Mouse (Mus musculus) CH12.LX (cell line): ENCODE results near the gene Pakap. TPM values are rescaled to one million over a fixed set of nuclear protein-coding genes. Genes with fewer than 3 reads are reported as not detected.

Source experiments
- DNase-seq: peaks from one replicate; pipeline ENCODE4 v3.0.0-alpha.2; 2013; ENCODE audit errors: extremely low read depth
- H3K27ac ChIP-seq: 2 replicates; pipeline ENCODE4 v1.5.1; 2012; ENCODE audit warnings: low read depth, mild to moderate bottlenecking, control low read depth, moderate library complexity; ENCODE audit not compliant: insufficient read depth
- H3K27me3 ChIP-seq: replicated peaks from 2 replicates; pipeline ENCODE3; 2012; ENCODE audit warnings: inconsistent platforms
- H3K36me3 ChIP-seq, 2 experiments: replicated peaks in 1 of 2; 2 replicates each; pipeline versions ENCODE3 to v1.6.1; 2012; ENCODE audit warnings: inconsistent platforms in 1 of 2, low read length in 1 of 2, mild to moderate bottlenecking in 1 of 2, mixed read lengths in 1 of 2, moderate library complexity in 1 of 2; ENCODE audit not compliant: control insufficient read depth in 1 of 2, insufficient read depth in 1 of 2
- H3K4me1 ChIP-seq, 2 experiments: 2 replicates each; pipeline ENCODE4 v1.6.1; 2012; ENCODE audit warnings: inconsistent platforms in 1 of 2, moderate library complexity in 1 of 2; ENCODE audit not compliant: insufficient read depth in 2 of 2, control insufficient read depth in 1 of 2
- H3K4me2 ChIP-seq: 2 replicates; pipeline ENCODE4 v1.6.1; 2012; ENCODE audit warnings: low read depth, mild to moderate bottlenecking, control low read depth; ENCODE audit not compliant: poor library complexity, insufficient read depth, severe bottlenecking
- H3K4me3 ChIP-seq, 3 experiments: fragments of 150-350 bp in 1 of 3; sonication (generic) in 1 of 3; replicated peaks in 1 of 3; 2 replicates each; pipeline versions ENCODE3 to v1.5.1; 2011 to 2012; ENCODE audit warnings: low read depth in 2 of 3, low read length in 2 of 3, mild to moderate bottlenecking in 2 of 3, moderate library complexity in 2 of 3, control low read depth in 1 of 3, improper control_type of control experiment in 1 of 3, inconsistent platforms in 1 of 3, mixed read lengths in 1 of 3; ENCODE audit not compliant: poor library complexity in 1 of 3
- H3K79me2 ChIP-seq: replicated peaks from 2 replicates; pipeline ENCODE4 v1.6.1; 2012; ENCODE audit warnings: mild to moderate bottlenecking, moderate library complexity; ENCODE audit not compliant: control insufficient read depth, poor library complexity, insufficient read depth, severe bottlenecking; ENCODE audit errors: extremely low read depth
- H3K9ac ChIP-seq: 2 replicates; pipeline ENCODE4 v1.6.1; 2012; ENCODE audit warnings: low read depth, mild to moderate bottlenecking, control low read depth, moderate library complexity; ENCODE audit not compliant: insufficient read depth
- H3K9me3 ChIP-seq: replicated peaks from 2 replicates; pipeline ENCODE3; 2012; ENCODE audit warnings: low read length, inconsistent platforms, mixed read lengths
- BHLHE40 ChIP-seq: IDR thresholded peaks from 2 replicates; pipeline ENCODE4 v1.6.1; 2011; ENCODE audit warnings: mild to moderate bottlenecking, low read depth, low read length, improper control_type of control experiment
- CTCF ChIP-seq, 2 experiments: IDR thresholded peaks in 1 of 2; conservative IDR thresholded peaks in 1 of 2; 2 replicates each; pipeline ENCODE4 v1.5.1; 2011 to 2012; ENCODE audit warnings: low read depth in 2 of 2, low read length in 2 of 2, improper control_type of control experiment in 1 of 2, inconsistent platforms in 1 of 2, mild to moderate bottlenecking in 1 of 2, moderate library complexity in 1 of 2
- E2F4 ChIP-seq: IDR thresholded peaks from 2 replicates; pipeline ENCODE4 v1.6.1; 2011; ENCODE audit warnings: low read depth, low read length, improper control_type of control experiment; ENCODE audit not compliant: insufficient replicate concordance
- ELF1 ChIP-seq: IDR thresholded peaks from 2 replicates; pipeline ENCODE4 v1.6.1; 2014; ENCODE audit warnings: low read depth, mild to moderate bottlenecking, inconsistent platforms, low read length, improper control_type of control experiment
- EP300 ChIP-seq: IDR thresholded peaks from 2 replicates; pipeline ENCODE4 v1.6.1; 2011; ENCODE audit warnings: low read length, improper control_type of control experiment
- GABPA ChIP-seq: IDR thresholded peaks from 2 replicates; pipeline ENCODE4 v1.6.1; 2012; ENCODE audit warnings: low read depth, low read length, improper control_type of control experiment, inconsistent platforms; ENCODE audit not compliant: insufficient replicate concordance
- IRF4 ChIP-seq: IDR thresholded peaks from 2 replicates; pipeline ENCODE4 v1.6.1; 2014; ENCODE audit warnings: low read depth, mild to moderate bottlenecking, inconsistent platforms, low read length, improper control_type of control experiment
- JUN ChIP-seq: IDR thresholded peaks from 2 replicates; pipeline ENCODE4 v1.6.1; 2011; ENCODE audit warnings: low read depth, mild to moderate bottlenecking, low read length, improper control_type of control experiment, moderate library complexity; ENCODE audit not compliant: insufficient read depth
- JUND ChIP-seq: conservative IDR thresholded peaks from 2 replicates; pipeline ENCODE4 v1.6.1; 2011; ENCODE audit warnings: low read depth, low read length, improper control_type of control experiment
- MAZ ChIP-seq: IDR thresholded peaks from 2 replicates; pipeline ENCODE4 v1.6.1; 2012; ENCODE audit warnings: low read depth, mild to moderate bottlenecking, inconsistent platforms, low read length, improper control_type of control experiment, moderate library complexity
- MEF2A ChIP-seq: IDR thresholded peaks from 2 replicates; pipeline ENCODE4 v1.6.1; 2014; ENCODE audit warnings: low read depth, mild to moderate bottlenecking, inconsistent platforms, low read length, improper control_type of control experiment, borderline replicate concordance
- NELFE ChIP-seq: IDR thresholded peaks from 2 replicates; pipeline ENCODE4 v1.6.1; 2011; ENCODE audit warnings: low read depth, low read length, improper control_type of control experiment
- NRF1 ChIP-seq: IDR thresholded peaks from 2 replicates; pipeline ENCODE4 v1.6.1; 2014; ENCODE audit warnings: low read depth, mild to moderate bottlenecking, inconsistent platforms, low read length, improper control_type of control experiment, moderate library complexity
- POLR2A ChIP-seq: IDR thresholded peaks from 2 replicates; pipeline ENCODE4 v1.6.1; 2011; ENCODE audit warnings: low read depth, mild to moderate bottlenecking, improper control_type of control experiment, low read length
- RAD21 ChIP-seq: IDR thresholded peaks from 2 replicates; pipeline ENCODE4 v1.6.1; 2011; ENCODE audit warnings: low read depth, mild to moderate bottlenecking, low read length, improper control_type of control experiment, moderate library complexity
- RCOR1 ChIP-seq: conservative IDR thresholded peaks from 2 replicates; pipeline ENCODE4 v1.6.1; 2012; ENCODE audit warnings: low read depth, mild to moderate bottlenecking, inconsistent platforms, low read length, improper control_type of control experiment
- ZC3H11A ChIP-seq: IDR thresholded peaks from 2 replicates; pipeline ENCODE4 v1.6.1; 2012; ENCODE audit warnings: low read depth, mild to moderate bottlenecking, inconsistent platforms, low read length, improper control_type of control experiment
- ZMIZ1 ChIP-seq: IDR thresholded peaks from 2 replicates; pipeline ENCODE4 v1.6.1; 2012; ENCODE audit warnings: low read depth, mild to moderate bottlenecking, inconsistent platforms, low read length, improper control_type of control experiment
- ZNF384 ChIP-seq: IDR thresholded peaks from 2 replicates; pipeline ENCODE4 v1.6.1; 2012; ENCODE audit warnings: low read depth, low read length, improper control_type of control experiment, inconsistent platforms
- dilution Hi-C: fragments of 300-500 bp; cut with MboI; formaldehyde crosslinking; loops from 2 replicates; pipeline ENCODE4 v1.14.3; 2020; ENCODE audit warnings: low sequenced_read_pairs; ENCODE audit not compliant: extremely low pct_unique_long_range_greater_than_20kb, extremely low pct_ligation_motif_present
- in situ Hi-C: fragments of 300-500 bp; cut with MboI; formaldehyde crosslinking; loops from 3 replicates; pipeline ENCODE4 v1.14.3; 2019; ENCODE audit warnings: low sequenced_read_pairs, low pct_ligation_motif_present, low pct_unique_long_range_greater_than_20kb, mixed read lengths
- polyA plus RNA-seq: library from polyadenylated mRNA; unstranded; fragments of >175 nt; gene quantifications from 2 replicates; pipeline ENCODE4 v1.2.1, GENCODE M21; 2012; ENCODE audit warnings: low read depth; ENCODE audit not compliant: insufficient read length
- total RNA-seq, 2 experiments: library from RNA; depleted of rRNA; stranded (reverse); fragments of 300-350 nt in 1 of 2; fragments of >200 nt in 1 of 2; gene quantifications; 2 replicates each; pipeline ENCODE4 v1.2.3; 2012 to 2014

The Pakap gene
- total and polyA plus RNA-seq, 3 experiments, result 0.08 to 0.14 TPM; not detected in 1

GRCm38 (mm10) chr4:57655966-57656365, 88.0 kb downstream of the Pakap start:
- Histone ChIP-seq H3K27ac (no peak overlapping the region), H3K9ac (no peak overlapping the region), H3K9me3 (peaks cover 1% of the 10 kb centered on the region), H3K27me3 (no peaks in the 10 kb centered on the region), H3K4me2 (no peak overlapping the region), H3K36me3 (no peaks in the 10 kb centered on the region), H3K79me2 (no peaks in the 10 kb centered on the region), H3K4me3 (no peak overlapping the region), H3K4me1 (no peaks in the 10 kb centered on the region)
- in situ Hi-C loops, result loop anchor here (25.0 kb wide), 1 partner anchor 431 kb away; no protein-coding TSS in a partner anchor
- dilution Hi-C loops, result no loop called here
- no peak for TF ChIP-seq ELF1
- no peak for DNase-seq

GRCm38 (mm10) chr4:57656388-57656787, 88.4 kb downstream of the Pakap start:
- TF ChIP-seq BHLHE40 (no peak), ZNF384 (no peak), ZMIZ1 (no peak), POLR2A (no peak), NELFE (no peak), RCOR1 (no peak), MAZ (no peak), JUN (no peak), JUND (no peak), NRF1 (no peak), ELF1 (no peak), RAD21 (no peak), E2F4 (no peak), EP300 (no peak), IRF4 (no peak), GABPA (no peak), MEF2A (no peak), ZC3H11A (no peak), CTCF (conservative IDR thresholded peaks at IDR 0.05 in 1 of 2, IDR thresholded peaks at IDR 0.05 in 1 of 2; ENCODE audit: low read depth in 2 of 2, low read length in 2 of 2) (no peak)
- DNase-seq, result no peak
- no peak overlapping the region for H3K9ac ChIP-seq
- H3K4me3 ChIP-seq, result no peak overlapping the region
- no peak overlapping the region for H3K4me2 ChIP-seq
- no peaks in the 10 kb centered on the region for H3K79me2 ChIP-seq
- no peaks in the 10 kb centered on the region for H3K27me3 ChIP-seq
- in situ Hi-C loops, result loop anchor here (25.0 kb wide), 1 partner anchor 431 kb away; no protein-coding TSS in a partner anchor
- no peaks in the 10 kb centered on the region for H3K4me1 ChIP-seq
- dilution Hi-C loops, result no loop called here
- H3K27ac ChIP-seq, result no peak overlapping the region
- no peaks in the 10 kb centered on the region for H3K36me3 ChIP-seq
- peaks cover 1% of the 10 kb centered on the region for H3K9me3 ChIP-seq
